Mouse (Mus musculus) stomach, postnatal 0 days (tissue): ENCODE results near the gene Actn1.

Experiments used
- CTCF ChIP-seq: IDR thresholded peaks from 2 replicates; pipeline ENCODE4 v1.5.1; 2016; ENCODE audit warnings: antibody characterized with exemption, low read depth, mild to moderate bottlenecking, moderate library complexity
- EP300 ChIP-seq: optimal IDR thresholded peaks from 2 replicates; pipeline ENCODE3; 2016; ENCODE audit warnings: antibody characterized with exemption

GRCm38 (mm10) chr12:80273020-80273686, 13.0 kb upstream of the Actn1 start:
- TF ChIP-seq CTCF: no peak
- no peak for TF ChIP-seq EP300
